Mouse (Mus musculus): ENCODE data around the gene Kdm4b.

Gene Kdm4b

DNA sequence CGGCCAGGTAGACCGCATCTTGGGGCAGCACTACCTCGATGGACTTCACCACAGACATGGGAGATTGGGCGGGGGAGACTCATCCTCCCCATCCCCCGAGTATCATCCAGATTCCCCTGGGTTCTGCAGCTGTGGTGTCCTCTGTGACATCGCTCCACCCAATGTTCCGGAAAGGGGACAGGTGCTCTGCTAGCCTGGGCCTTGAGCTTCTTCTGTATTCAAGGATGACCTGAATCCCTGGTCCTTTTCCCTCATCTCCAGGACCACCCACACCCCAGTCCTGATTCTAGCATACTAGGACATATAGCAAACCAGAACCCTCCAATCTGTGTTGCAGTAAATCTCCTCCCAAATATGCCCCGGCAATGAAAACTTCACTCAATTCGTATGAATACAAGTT lies 25.7 kb upstream of the Kdm4b start, which contains the start of gene Arrdc5:
Gene Arrdc5, minus strand, starts transcription at position 101 of the 400 bp plus-strand sequence.
- no peak for DNase-seq

DNA sequence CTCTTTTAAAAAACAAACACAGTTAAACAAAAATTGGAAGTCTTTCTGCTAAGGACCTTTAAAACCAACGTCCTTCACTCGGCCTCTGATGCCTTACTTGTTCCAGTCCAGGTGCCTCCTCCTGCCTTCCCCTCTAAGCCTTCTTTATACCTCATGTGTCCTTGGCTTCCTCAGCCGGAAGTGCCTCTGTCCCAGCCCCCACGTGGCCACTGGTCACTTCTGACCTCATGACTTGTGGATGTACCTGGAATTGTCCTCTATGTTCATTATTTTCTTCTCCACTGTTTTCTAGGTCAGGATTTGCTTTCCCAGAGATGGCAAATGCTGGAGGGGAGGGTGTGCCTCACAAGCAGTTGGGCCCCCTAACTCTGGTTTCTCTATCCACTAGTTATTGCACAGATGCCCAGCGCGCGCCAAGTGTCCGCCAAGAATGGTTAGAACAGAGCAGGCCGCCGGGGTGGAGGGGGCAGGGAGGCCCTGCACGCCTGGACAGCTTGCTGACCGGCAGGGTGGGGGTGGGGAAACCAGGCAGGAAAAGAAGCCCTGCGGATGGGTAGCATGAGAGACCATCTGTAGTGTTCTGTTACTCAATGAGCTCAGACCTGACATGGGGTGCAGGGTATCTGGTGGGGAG lies 23.4 kb upstream of the Kdm4b start:
- DNase-seq, result peak; percentile 50 to 67

DNA sequence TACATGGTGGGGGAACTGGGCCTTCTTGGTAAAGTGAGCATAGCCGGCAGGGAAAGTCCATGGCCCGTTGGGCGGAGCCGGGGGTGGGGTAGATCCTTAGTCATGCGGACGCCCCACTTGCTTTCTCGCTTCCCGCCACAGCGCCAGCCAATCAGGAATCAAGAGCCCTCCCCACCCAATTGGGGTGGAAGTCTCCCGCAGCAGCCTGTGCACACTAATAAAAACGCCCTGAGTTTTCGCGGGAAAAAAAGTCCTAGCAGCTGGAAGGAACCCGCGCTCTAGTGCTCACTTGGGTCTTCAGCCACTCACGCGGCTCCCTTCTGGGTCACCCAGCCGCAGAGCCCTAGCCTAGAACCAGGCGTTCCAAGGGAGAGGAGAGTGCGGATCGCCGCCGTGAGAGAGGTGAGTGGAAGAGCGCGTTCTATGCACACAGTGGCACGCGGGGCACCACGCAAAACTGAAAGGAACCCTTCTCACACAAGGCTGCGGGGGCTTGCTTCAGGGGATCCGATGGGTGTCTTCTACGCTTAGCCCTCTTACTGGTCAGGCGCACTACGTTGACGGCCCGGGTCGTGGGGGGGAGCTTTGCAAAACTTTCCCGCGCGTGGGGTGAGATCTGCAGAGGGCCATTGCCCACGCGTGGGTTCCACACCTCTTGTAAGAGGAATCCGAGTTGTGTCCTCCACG lies 22.6 kb upstream of the Kdm4b start, which contains the start of gene Uhrf1:
Gene Uhrf1, plus strand, starts transcription at position 162 of the 687 bp plus-strand sequence.
- peak; percentile 59 to 77 for DNase-seq

DNA sequence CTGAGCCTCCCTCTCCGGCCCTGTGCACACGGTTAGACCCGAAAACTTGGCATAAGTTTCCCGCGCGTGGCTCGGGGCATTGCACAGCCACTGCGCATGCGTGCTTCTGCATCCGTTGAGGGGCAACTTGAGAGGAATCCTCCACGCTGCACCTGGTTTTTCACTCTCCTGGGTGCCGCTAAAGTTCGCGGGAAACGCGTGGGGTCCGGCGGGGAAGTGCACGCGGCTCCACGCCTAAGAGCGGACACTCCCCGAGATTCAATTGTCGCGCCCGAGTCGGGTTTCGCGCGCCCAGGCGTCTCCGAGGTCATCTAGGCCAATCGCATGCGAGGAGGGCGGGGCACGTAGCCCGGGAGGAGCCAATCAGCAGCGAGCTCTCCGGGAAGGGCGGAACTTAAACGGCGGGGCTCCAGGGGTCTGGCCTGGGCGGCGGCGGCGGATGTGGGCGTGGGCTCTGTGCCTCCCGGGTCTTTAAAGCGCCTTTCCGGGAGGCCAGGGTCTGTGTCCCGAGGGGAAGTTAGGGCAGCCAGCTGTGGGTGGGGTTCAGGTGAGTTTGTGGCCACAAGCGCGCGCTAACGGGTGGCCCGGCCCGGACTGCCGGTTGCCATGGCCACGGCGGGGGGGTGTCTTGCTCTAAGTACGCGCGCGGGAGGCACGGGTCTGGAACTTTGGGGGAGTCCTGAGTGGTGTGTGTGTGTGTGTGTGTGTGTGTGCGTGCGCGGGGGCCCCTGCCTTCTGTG lies 21.8 kb upstream of the Kdm4b start:
- peak; percentile 98 for DNase-seq

DNA sequence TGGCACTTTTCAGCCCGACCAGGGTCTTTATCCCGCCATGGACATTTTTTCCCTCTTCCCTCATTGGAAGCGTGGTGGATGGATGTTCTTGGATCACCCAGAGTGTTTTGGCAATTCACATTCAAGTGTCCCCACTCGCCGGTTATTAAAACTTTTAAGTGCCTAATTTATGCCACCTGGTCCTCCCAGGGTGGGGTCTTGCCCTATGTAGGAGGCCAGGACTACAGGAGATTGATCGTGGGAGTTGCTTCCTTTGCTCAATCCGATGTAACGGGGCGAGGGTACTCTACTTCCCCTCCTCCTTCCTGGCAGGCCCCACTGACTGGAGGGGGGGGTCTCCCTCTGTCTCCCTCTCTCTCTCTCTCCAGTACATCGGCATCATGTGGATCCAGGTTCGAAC lies 21.1 kb upstream of the Kdm4b start:
- peak in 1 of 2 experiments; percentile 20 for DNase-seq

DNA sequence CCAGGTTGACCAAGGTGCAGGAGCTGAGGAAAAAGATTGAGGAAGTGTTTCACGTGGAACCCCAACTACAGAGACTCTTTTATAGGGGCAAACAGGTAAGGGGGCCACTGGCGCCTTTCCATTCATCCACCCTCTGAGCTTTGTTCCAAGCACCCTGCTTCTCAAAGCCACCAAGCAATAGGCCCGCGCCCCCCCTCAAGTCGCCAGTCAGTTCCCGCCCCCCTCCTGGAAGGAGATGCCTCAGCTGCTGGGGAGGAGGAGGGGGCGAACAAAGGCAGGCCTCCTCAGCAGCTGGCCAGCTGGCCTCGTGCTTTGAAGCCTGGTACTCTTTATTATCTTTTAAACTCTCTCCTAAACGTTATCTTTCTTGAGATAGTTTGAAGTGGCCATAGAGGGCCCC lies 20.7 kb upstream of the Kdm4b start:
- DNase-seq, result peak in 1 of 2 experiments; percentile 24

DNA sequence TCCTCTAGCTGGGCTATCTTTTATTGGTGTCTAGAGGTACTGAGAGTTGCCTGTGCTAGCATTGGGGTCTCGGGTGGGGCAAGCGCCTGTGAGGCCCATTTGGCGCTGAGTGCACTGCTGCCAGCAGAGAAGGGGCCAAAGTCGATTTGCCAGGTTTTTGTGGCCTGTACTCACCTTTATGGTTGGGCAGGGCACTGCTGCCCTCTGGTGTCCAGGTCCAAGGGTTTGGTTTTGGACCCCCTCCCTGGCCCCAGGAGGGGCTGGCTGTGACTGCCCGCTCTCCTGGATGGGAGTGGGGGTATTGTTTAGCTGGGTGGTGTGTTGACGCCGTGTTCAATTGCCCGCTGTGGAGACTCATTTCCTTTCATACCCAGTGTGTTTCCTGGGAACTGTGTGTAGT lies 20.0 kb upstream of the Kdm4b start:
- peak; percentile 69 to 72 for DNase-seq

DNA sequence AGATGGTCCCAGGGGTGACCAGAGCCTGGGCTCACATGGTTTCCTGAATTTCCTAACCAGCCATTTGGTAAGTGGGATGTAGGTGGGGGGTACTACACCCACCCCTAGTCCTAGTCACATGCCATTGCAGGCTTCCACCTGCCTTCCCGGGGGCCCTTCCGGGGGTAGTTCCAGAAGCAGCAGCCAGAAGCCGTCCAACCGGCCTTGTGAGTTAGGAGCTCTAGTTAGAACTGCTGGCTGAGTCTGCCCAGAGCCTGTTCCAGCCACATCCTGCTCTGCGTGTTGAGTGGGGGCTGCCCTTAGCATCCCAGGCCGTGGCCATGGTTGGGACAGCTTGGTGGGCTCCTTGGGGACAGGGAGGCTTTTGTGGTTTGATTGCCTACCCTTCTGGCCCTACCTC lies 17.8 kb upstream of the Kdm4b start:
- DNase-seq, result no peak

DNA sequence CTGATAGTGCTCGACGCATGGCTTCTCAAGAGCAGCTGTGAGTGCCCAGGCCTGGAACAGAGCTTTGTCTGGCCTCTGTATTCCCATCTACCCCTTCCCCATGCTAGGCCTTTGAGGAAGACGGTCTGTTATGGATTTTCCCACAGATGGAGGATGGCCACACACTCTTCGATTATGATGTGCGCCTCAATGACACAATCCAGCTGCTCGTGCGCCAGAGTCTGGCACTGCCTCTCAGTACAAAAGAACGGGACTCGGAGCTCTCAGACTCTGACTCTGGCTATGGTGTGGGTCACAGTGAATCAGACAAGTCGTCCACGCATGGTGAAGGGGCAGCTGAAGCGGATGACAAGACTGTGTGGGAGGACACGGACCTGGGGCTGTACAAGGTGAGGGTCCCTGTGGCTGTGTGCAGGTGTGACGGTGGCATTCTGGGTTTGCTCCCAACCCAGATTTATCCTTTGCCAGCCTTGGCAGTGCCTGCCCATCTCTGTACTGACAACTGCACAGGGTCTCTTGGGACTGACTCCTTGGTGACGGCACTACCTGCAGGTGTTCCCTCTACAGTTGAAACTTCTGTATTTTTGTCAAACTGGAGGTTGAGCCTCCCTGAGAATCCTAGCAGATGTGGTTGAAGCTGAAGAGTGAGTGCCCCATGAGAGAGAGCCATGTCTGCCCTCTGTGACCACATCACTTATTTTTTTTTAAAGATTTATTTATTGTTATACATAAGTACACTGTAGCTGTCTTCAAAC lies 16.5 kb upstream of the Kdm4b start:
- DNase-seq, result no peak

DNA sequence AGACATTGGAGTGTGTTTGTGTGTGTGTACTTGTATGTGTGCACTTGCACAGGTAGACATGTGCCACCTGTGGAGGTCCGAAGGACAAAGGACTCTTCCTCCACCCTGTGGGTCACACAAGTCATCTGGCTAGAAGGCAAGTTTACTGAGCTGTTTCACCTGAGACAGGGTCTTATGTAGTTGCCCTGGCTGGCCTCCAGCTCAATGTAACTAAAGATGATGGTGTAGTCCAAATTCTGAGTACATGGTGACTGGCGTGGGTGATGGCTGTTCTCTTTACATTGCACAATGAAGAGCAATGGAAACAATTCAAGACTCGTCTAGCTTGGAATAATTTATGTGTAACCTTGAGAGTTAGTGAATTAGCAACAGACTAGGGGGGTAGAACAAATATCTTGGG lies 1.4 kb upstream of the Kdm4b start:
- no peak for DNase-seq

DNA sequence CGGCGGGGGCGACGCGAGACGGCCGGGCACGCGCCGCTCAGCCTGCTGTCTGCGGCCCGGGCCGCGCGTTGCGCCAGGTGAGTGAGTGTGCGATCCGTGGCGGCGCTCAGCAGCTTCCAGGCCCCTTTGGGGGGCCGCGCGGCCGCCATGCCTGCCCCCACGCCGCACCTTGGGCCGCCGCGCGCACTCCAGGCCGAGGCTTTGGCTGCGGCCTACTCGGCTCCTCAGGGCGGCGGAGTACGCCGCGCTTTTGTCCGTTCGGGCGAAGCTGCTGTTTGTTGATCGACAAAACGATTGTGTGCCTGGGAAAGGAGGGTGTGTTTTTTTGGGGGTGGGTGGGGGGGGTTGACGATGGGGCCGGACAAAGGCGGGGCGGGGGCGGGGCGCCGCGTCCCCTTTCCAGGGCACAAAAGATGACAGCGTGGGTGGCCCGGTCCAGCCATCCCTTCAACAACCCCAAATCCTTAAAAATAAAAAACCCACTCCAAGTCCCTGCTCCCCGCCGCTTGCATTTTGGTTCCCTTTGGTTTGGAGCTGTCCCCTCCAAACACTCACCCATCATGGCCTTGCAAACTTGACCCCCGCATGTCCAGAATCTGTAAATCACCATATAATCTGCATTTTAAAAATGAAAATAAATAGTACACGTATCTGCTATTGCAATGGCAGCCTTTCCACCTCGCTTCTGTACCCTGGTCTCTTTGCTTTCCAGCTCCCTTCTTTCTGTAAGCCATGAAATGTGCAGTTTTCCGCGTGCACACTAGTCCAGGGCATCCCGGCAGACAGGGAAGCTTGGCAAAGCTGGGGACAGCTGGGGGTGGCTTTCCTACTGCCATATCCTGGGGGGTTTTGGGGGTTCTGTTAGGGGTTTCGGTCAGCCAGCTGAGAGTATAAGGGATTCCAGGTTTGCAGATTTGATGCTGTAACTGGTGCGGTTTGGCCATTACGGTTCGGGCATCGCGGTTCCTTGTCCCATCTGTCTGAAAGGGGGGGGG lies 588 bp downstream of the Kdm4b start:
- DNase-seq, result peak; percentile 59 to 67

DNA sequence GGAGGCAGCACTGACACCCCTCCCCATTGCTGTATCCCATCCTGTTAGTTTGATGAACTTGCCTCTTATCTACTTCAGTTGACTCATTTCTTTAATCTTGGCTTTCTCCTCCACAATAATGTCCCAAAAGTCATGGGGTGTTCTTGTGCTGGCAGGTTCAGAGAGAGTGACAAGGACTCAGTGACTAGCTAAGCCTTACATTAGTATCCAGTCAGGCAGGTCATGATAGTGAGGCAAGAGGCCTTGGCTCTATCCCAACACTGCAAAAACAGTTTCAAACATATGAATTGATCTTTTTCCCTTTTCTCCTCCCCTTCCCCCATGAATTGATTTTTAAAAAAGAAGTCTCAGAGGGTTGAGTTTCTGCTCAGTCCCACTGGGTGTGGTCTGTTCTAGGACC lies 3.4 kb downstream of the Kdm4b start:
- DNase-seq, result no peak

DNA sequence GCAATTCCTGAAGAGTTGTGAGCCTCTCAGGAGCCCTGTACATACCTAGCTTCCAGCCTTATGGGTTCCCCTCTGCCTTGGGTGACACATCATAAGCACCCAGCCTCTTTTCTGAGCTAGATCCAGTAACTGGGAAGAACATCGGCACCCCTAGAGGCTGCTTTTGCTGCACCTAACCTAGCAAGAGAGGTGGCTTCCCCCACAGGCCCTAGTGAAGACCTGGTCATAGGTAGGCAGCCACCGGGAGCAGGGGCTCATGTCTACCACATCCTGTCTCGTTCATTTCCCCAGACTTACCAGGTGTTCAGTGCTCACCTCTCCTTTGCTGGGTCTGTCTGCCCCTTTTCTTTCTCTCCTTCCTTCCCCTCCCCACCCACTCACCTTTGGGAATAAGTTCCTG lies 4.5 kb downstream of the Kdm4b start:
- DNase-seq, result no peak

DNA sequence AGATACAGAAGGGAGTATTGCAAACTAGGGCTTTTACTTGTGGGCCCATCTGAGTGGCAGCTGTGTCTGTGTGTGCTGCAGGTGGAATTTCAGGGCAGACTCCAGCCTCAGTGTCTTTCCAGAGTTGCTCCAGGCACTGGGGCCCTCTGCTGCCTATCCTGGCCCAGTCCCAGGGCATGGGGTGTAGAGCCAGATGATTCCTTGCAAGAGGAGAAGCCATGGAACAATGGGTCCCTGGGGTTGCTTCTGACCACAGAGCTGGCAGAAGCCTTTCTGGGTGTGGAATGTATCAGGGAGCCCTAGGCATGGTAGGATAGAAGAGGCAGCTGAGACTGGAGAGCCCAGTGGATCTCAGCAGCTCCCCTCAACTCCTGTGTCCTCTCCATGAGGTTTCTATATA lies 5.4 kb downstream of the Kdm4b start:
- peak; percentile 54 to 63 for DNase-seq

DNA sequence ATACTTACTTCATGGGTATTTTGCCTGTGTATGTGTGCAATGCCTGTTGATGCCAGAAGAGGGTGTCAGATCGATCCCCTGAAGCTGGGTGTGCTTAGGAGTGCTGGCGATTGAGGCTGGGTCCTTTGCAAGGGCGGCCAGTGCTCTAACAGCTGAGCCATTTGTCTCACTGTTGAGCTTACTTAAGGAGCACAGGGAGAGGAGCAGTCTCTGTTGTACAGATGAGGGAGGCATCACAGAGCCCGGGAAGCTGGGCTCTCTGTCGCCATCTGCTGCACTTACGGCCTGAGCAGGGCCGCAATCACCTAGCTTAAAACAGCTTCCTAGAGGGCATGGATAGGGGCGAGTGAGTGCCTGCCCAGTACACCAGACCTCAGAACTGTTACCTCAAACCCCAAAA lies 7.1 kb downstream of the Kdm4b start:
- peak; percentile 48 to 49 for DNase-seq

DNA sequence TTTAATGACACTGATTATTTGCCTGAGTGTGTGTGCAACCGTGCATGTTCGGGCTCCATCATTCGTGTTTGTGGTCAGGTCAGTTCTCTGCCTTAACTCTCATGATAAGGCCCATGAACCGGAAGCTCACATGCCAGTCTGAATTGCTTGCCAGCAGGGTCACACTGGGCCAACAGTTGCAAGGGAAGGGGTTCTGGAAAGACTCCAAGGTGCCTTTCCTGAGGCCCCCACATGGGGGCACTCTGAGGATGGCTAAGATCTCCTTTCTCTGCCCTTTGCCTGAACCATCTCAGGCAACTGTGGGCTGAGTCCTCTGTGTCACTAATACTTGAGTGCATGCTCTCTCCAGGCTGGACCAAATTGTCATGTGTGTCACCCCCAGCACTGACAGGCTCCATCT lies 11.3 kb downstream of the Kdm4b start:
- DNase-seq, result peak; percentile 91 to 95

DNA sequence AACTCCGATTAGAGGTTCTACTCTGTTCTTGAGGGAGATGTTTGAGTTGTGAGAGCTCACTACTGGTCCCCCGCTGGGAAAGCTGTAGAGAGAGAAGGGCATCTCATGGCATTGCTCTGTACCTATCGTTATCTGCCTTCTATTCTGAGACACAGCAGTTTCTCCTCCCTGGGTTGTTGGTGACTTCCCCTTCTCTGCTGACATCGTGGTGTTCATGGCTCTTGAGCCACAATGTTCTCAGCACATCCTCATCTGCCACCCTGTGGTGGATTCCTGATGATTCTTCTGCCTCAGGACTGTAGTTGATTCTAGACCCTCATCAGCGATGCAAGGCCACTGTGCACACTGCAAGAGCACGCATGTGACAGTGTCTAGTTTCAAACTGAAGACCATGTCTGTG lies 11.9 kb downstream of the Kdm4b start:
- no peak for DNase-seq

DNA sequence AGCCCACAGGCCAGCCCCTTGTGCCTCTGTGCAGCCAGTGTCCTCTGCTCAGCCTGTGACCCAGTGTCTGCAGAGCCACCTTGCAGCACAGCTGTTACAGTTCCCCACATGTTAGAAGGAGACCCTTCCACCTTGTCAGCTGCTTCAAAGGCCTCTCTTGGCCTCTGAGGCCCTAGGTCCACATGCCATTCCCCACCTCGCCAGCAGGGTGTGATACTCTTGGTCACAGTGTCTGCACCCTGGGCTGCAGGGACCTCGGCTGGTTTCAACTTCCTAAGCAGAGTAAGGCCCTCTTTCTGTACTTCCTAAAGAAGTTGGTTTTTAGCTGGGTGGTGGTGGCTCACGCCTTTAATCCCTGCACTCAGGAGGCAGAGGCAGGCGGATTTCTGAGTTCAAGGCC lies 13.0 kb downstream of the Kdm4b start:
- peak; percentile 63 to 64 for DNase-seq

DNA sequence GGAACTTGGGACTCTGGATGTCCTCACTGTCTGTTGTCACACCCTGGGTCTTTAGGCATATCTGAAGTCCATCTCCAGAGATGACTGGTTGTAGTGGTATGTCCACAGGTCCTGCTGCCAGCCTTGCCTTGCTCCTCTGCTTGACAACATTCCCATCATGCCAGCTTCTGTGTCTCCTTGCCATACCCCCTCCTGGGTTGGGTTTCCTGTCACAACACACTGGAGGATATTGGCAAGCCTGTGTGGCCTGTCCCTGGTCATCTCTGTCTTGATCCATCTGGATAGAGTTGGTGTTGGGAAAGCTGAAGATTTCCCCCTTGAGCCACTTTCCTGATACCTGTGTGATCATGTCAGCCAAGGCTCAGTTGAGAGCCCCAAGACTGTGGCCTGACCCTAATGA lies 14.9 kb downstream of the Kdm4b start:
- peak; percentile 58 to 64 for DNase-seq

DNA sequence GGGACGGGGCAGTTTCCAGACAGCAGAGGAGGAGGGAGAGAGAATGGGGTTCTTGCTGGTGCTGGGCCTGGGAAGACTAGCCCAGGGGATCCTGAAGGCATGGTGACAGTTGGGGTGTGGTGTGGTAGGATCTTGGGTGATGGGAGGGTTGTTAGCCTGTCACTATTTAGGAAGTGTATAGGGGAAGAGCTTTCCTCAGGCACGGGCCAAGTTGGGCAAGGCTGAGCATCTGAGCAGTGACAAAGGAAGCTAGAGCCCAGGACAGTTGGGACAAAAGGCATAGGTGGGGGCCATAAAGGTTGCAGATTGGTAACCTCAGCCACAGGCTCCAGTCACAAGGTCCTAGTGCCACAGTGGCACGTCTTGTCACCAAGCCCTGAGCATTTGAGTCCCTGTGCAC lies 17.6 kb downstream of the Kdm4b start:
- no peak for DNase-seq

DNA sequence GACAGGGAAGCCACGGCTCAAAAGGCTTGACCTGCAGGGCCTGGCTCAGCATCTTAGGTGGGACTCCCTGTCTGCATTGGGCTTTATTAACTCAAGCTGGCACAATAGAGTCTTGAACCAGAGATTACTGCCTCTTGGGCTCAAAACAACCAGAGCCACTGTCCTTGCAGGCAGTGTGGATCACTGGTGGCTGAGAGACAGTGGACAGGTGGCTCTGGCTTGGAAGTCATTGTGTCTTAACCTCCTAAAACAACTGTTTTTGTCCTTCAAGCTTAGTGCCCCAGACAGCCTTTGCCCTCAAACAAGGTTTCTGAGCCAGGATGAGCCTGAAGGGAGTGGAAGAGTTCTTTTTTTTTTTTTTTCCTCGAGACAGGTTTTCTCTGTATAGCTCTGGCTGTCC lies 19.5 kb downstream of the Kdm4b start:
- DNase-seq, result no peak

DNA sequence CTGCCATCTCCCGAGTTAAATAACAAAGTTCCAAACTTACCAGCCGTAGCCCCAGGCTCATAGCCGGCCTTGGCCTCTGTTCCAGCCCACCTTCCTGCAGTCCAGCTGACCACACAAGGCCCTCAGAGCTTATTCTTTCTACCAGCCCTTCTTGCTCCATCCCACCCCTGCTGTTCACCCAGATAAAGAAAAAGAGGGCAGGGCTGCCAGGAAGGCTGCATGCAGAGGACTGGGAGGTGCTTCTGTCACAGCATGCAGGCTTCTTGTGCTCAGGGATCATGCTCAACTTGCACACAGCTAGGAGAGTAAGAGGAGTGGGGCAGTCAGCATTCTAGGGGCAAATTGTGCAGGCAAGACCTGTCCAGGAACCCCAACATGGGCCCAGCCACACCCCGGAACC lies 22.3 kb downstream of the Kdm4b start:
- DNase-seq, result no peak
